Mouse (Mus musculus): ENCODE data around the gene Btla. TPM values are rescaled to one million over a fixed set of nuclear protein-coding genes. Genes with fewer than 3 reads are reported as not detected.

Gene Btla
- polyA plus RNA-seq, 1 experiment from 2014 or later: not detected

DNA sequence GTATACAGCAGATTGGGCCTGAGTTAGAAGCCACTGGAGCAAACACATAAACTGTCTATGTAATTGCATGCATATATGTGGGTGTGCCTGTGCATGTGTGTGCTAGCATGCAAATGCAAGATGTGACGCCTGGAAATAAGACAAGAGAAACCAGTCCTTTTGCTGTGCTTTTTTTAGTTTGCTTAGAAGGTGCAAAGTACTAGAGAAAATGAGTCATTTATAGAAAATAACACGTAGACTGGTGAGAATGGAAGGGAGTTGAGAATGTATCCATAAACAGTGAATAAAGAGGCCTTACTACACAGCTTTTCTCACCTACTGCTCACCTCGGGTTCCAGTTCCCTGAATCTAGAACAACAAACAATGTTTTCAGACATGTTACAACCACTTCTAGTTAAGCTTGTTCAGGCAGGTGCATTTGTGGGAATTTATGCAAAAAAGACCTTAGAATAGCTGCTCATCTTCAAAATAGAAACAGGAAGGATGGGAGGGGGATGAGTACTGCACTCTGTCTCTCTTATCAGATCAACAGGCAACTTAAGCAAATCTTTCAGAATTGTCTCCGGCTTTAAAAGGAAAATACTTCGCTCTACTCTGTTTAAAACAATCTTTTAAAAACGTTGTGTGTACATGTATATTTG, 27.8 kb downstream of the Btla start:
- no peaks in the 10 kb centered on the region for H3K9me3 ChIP-seq (ENCODE audit: control insufficient read depth, low read length)
- H3K27me3 ChIP-seq (ENCODE audit: control insufficient read depth, insufficient read depth, low read length): no peaks in the 10 kb centered on the region
- H3K4me1 ChIP-seq (replicated peaks; ENCODE audit: control insufficient read depth, insufficient read depth, low read length): no peaks in the 10 kb centered on the region
- ATAC-seq (ENCODE audit: low FRiP score): no peak
- H3K36me3 ChIP-seq (replicated peaks; ENCODE audit: control insufficient read depth, insufficient read depth): no peaks in the 10 kb centered on the region
- no peak for DNase-seq (ENCODE audit: low spot score)
- 90% methylated on average over 6 of the region's 6 CpGs for WGBS
- H3K4me3 ChIP-seq (replicated peaks; ENCODE audit: low read length): no peak overlapping the region
- H3K27ac ChIP-seq: no peak overlapping the region
- no peak overlapping the region for H3K4me2 ChIP-seq (replicated peaks)
- H3K9ac ChIP-seq: no peak overlapping the region

DNA sequence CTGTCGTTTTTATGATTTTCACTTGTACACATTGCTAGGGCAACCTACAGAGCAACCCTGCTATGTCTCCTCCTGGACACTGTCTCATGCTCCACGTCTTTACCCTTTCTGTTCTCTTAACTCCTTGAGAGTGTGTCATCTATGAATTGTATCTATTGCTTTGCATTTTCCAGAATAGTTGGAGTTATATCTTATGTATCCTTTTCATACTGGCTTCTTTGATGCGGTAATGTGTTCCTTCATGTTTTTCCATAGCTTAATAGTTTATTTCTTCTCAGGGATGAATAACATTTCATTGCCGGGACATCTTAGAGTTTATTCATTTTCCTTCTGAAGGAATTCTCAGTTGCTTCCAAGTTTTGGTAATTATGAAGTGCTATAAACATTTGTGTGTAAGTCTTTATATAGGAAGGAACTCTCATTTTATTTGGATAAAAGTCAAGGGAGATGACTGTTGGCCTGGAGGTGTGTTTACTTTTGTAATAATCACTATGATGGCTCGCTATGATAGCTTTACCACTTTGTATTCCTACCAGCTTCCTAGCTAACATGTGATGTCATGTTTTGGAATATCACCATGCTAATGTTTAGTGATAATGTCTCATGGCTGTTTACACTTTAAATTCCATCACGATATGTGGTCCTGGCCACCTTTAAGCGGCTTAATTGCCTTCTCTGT, 31.2 kb downstream of the Btla start:
- Histone ChIP-seq H3K27ac (no peak overlapping the region), H3K9ac (no peak overlapping the region), H3K4me3 (replicated peaks; ENCODE audit: low read length) (no peak overlapping the region), H3K36me3 (replicated peaks; ENCODE audit: control insufficient read depth, insufficient read depth) (no peaks in the 10 kb centered on the region), H3K9me3 (ENCODE audit: control insufficient read depth, low read length) (no peaks in the 10 kb centered on the region), H3K27me3 (ENCODE audit: control insufficient read depth, insufficient read depth, low read length) (no peaks in the 10 kb centered on the region), H3K4me2 (replicated peaks) (no peak overlapping the region), H3K4me1 (replicated peaks; ENCODE audit: control insufficient read depth, insufficient read depth, low read length) (no peaks in the 10 kb centered on the region)
- DNase-seq (ENCODE audit: low spot score) (no peak), ATAC-seq (ENCODE audit: low FRiP score) (no peak)
- 88% methylated on average over 7 of the region's 7 CpGs for WGBS

- 93% methylated on average over 2 of the region's 2 CpGs for WGBS
- Histone ChIP-seq H3K9me3 (ENCODE audit: control insufficient read depth, low read length) (no peaks in the 10 kb centered on the region), H3K36me3 (replicated peaks; ENCODE audit: control insufficient read depth, insufficient read depth) (no peaks in the 10 kb centered on the region), H3K27me3 (ENCODE audit: control insufficient read depth, insufficient read depth, low read length) (no peaks in the 10 kb centered on the region), H3K27ac (no peak overlapping the region), H3K4me1 (replicated peaks; ENCODE audit: control insufficient read depth, insufficient read depth, low read length) (no peaks in the 10 kb centered on the region), H3K9ac (no peak overlapping the region), H3K4me2 (replicated peaks) (no peak overlapping the region), H3K4me3 (replicated peaks; ENCODE audit: low read length) (no peak overlapping the region)
- DNase-seq (ENCODE audit: low spot score): no peak
- ATAC-seq (ENCODE audit: low FRiP score): no peak
Observed at GRCm38 (mm10) chr16:45256895-45257294, 32.8 kb downstream of the Btla start.

GRCm38 (mm10) chr16:45257567-45257966, 33.5 kb downstream of the Btla start:
- Histone ChIP-seq H3K36me3 (replicated peaks; ENCODE audit: control insufficient read depth, insufficient read depth) (no peaks in the 10 kb centered on the region), H3K27me3 (ENCODE audit: control insufficient read depth, insufficient read depth, low read length) (no peaks in the 10 kb centered on the region), H3K27ac (no peak overlapping the region), H3K4me3 (replicated peaks; ENCODE audit: low read length) (no peak overlapping the region), H3K4me2 (replicated peaks) (no peak overlapping the region), H3K9ac (no peak overlapping the region), H3K9me3 (ENCODE audit: control insufficient read depth, low read length) (no peaks in the 10 kb centered on the region), H3K4me1 (replicated peaks; ENCODE audit: control insufficient read depth, insufficient read depth, low read length) (no peaks in the 10 kb centered on the region)
- 96% methylated on average over 1 of the region's 1 CpGs for WGBS
- ATAC-seq (ENCODE audit: low FRiP score) (no peak), DNase-seq (ENCODE audit: low spot score) (no peak)

DNA sequence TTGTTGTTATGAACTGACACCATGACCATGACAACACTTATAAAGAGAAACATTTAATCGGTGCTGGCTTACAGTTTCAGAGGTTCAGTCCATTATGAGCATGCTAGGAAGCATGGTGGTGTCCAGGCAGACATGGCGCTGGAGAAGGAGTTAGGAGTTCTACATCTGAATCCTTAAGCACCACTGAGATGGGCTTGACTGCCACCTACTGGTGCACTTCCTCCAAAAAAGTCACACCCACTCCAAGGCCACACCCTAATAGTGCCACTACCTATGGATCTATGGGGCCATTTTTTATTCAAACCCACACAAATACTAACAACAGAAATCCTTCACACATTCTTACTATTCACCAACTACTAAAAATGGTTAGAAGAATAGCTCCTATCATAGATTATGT, 35.5 kb downstream of the Btla start:
- 88% methylated on average over 2 of the region's 2 CpGs for WGBS
- no peak overlapping the region for H3K4me3 ChIP-seq (replicated peaks; ENCODE audit: low read length)
- no peak for DNase-seq (ENCODE audit: low spot score)

DNA sequence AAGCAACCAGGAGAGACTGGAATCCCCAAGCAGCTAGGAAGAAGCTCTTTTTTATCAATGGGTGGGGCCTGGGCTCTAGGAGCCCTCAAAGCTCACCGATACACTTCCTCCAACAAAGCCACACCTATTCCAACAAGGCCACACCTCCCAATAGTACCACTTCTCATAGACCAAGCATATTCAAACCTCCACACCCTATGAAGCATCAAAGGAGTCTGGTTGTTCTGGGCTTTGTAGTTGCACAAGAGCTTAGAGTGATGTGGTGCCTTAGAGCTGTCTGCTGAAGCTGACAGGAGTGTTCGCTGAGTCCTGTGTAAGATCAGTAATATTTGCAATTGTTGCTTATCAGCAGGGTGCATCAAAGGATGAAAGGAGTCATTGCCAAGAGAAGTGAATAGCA, 37.2 kb downstream of the Btla start:
- Histone ChIP-seq H3K4me1 (replicated peaks; ENCODE audit: control insufficient read depth, insufficient read depth, low read length) (no peaks in the 10 kb centered on the region), H3K9me3 (ENCODE audit: control insufficient read depth, low read length) (no peaks in the 10 kb centered on the region; the same call in 1 of the 2 replicates), H3K27ac (no peak overlapping the region), H3K27me3 (ENCODE audit: control insufficient read depth, insufficient read depth, low read length) (no peaks in the 10 kb centered on the region), H3K9ac (no peak overlapping the region), H3K4me3 (replicated peaks; ENCODE audit: low read length) (no peak overlapping the region), H3K4me2 (replicated peaks) (no peak overlapping the region), H3K36me3 (replicated peaks; ENCODE audit: control insufficient read depth, insufficient read depth) (no peaks in the 10 kb centered on the region)
- ATAC-seq (ENCODE audit: low FRiP score) (no peak), DNase-seq (ENCODE audit: low spot score) (no peak)
- WGBS: 87% methylated on average over 2 of the region's 2 CpGs

More for the DNA sequence above, 35.5 kb downstream of the Btla start:
- Histone ChIP-seq H3K27me3 (ENCODE audit: control insufficient read depth, insufficient read depth, low read length) (no peaks in the 10 kb centered on the region), H3K4me2 (replicated peaks) (no peak overlapping the region), H3K9ac (no peak overlapping the region), H3K36me3 (replicated peaks; ENCODE audit: control insufficient read depth, insufficient read depth) (no peaks in the 10 kb centered on the region), H3K27ac (no peak overlapping the region), H3K9me3 (ENCODE audit: control insufficient read depth, low read length) (no peaks in the 10 kb centered on the region; the same call in 1 of the 2 replicates), H3K4me1 (replicated peaks; ENCODE audit: control insufficient read depth, insufficient read depth, low read length) (no peaks in the 10 kb centered on the region)
- ATAC-seq (ENCODE audit: low FRiP score): no peak

DNA sequence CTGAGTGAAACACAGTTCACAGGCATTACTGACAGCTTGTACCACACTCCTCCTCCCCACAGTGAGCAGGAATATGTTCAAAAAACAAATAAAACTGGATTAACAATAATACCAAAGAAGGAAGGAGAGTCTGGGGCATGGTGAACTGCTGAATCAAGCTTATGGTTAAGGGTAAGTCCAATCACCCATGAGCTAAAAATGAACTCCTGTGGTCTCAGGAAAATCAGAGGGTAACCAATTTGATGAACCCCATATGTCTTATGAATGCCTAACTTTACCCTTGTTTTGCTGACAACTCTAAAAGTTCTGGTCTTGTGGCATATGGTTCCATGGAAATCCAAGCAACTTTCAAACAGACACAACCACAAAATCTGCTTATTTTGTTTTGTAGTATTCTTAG, 37.9 kb downstream of the Btla start:
- H3K4me3 ChIP-seq (replicated peaks; ENCODE audit: low read length): no peak overlapping the region
- no peak overlapping the region for H3K4me2 ChIP-seq (replicated peaks)
- no peaks in the 10 kb centered on the region for H3K4me1 ChIP-seq (replicated peaks; ENCODE audit: control insufficient read depth, insufficient read depth, low read length)
- DNase-seq (ENCODE audit: low spot score) (no peak), ATAC-seq (ENCODE audit: low FRiP score) (no peak)
- no peak overlapping the region for H3K9ac ChIP-seq
- no peak overlapping the region for H3K27ac ChIP-seq
- no peaks in the 10 kb centered on the region; the same call in 1 of the 2 replicates for H3K9me3 ChIP-seq (ENCODE audit: control insufficient read depth, low read length)
- H3K36me3 ChIP-seq (replicated peaks; ENCODE audit: control insufficient read depth, insufficient read depth): no peaks in the 10 kb centered on the region
- H3K27me3 ChIP-seq (ENCODE audit: control insufficient read depth, insufficient read depth, low read length): no peaks in the 10 kb centered on the region

GRCm38 (mm10) chr16:45269886-45270285, 45.8 kb downstream of the Btla start:
- Histone ChIP-seq H3K4me2 (replicated peaks) (no peak overlapping the region), H3K9me3 (ENCODE audit: control insufficient read depth, low read length) (no peaks in the 10 kb centered on the region; the same call in 1 of the 2 replicates), H3K9ac (no peak overlapping the region), H3K27me3 (ENCODE audit: control insufficient read depth, insufficient read depth, low read length) (no peaks in the 10 kb centered on the region), H3K4me1 (replicated peaks; ENCODE audit: control insufficient read depth, insufficient read depth, low read length) (no peaks in the 10 kb centered on the region), H3K27ac (no peak overlapping the region), H3K4me3 (replicated peaks; ENCODE audit: low read length) (no peak overlapping the region), H3K36me3 (replicated peaks; ENCODE audit: control insufficient read depth, insufficient read depth) (no peaks in the 10 kb centered on the region)
- 76% methylated on average over 2 of the region's 2 CpGs for WGBS
- DNase-seq (ENCODE audit: low spot score) (no peak), ATAC-seq (ENCODE audit: low FRiP score) (no peak)

- H3K27ac ChIP-seq: no peak overlapping the region
- no peak overlapping the region for H3K4me2 ChIP-seq (replicated peaks)
- H3K9me3 ChIP-seq (ENCODE audit: control insufficient read depth, low read length): no peaks in the 10 kb centered on the region
- no peaks in the 10 kb centered on the region for H3K36me3 ChIP-seq (replicated peaks; ENCODE audit: control insufficient read depth, insufficient read depth)
- H3K4me1 ChIP-seq (replicated peaks; ENCODE audit: control insufficient read depth, insufficient read depth, low read length): no peaks in the 10 kb centered on the region
- ATAC-seq (ENCODE audit: low FRiP score) (no peak), DNase-seq (ENCODE audit: low spot score) (no peak)
- H3K27me3 ChIP-seq (ENCODE audit: control insufficient read depth, insufficient read depth, low read length): no peaks in the 10 kb centered on the region
- no peak overlapping the region for H3K4me3 ChIP-seq (replicated peaks; ENCODE audit: low read length)
- WGBS: 86% methylated on average over 1 of the region's 1 CpGs
- no peak overlapping the region for H3K9ac ChIP-seq
Observed at GRCm38 (mm10) chr16:45283093-45283492, 59.0 kb downstream of the Btla start.

All from hindbrain, embryonic 14.5 days (tissue).